Mouse (Mus musculus) embryonic facial prominence, embryonic 13.5 days (tissue): ENCODE measurements at regions not wholly inside any gene's neighbourhood (a gene's known extent, or its start where the extent isn't known, plus 50 kb on each side); places are given as distances from the start of the nearest gene placed in this dataset.

Experiments used
- ATAC-seq: fragments of 200-750 bp; cut with Nextera tagmentation; 2 replicates; pipeline ENCODE4 v1.8.0; 2017; ENCODE audit warnings: low read depth; ENCODE audit not compliant: insufficient number of reproducible peaks, insufficient read depth, low FRiP score, low TSS enrichment
- H3K27ac ChIP-seq: fragments of 300-500 bp; sonication (generic); 2 replicates; pipeline ENCODE4 v1.5.1; 2015; ENCODE audit warnings: moderate library complexity, mild to moderate bottlenecking, inconsistent platforms
- H3K27me3 ChIP-seq: fragments of 300-500 bp; sonication (generic); 2 replicates; pipeline ENCODE4 v1.6.1; 2015; ENCODE audit warnings: mild to moderate bottlenecking, inconsistent platforms
- H3K36me3 ChIP-seq: fragments of 300-500 bp; sonication (generic); 2 replicates; pipeline ENCODE4 v1.6.1; 2015; ENCODE audit warnings: mild to moderate bottlenecking, inconsistent platforms
- H3K4me1 ChIP-seq: fragments of 300-500 bp; sonication (generic); 2 replicates; pipeline ENCODE4 v1.6.1; 2015; ENCODE audit warnings: inconsistent platforms
- H3K4me2 ChIP-seq: fragments of 300-500 bp; sonication (generic); 2 replicates; pipeline ENCODE4 v1.6.1; 2015; ENCODE audit warnings: moderate library complexity, mild to moderate bottlenecking, inconsistent platforms
- H3K4me3 ChIP-seq: fragments of 300-500 bp; sonication (generic); 2 replicates; pipeline ENCODE4 v1.5.1; 2015; ENCODE audit warnings: mild to moderate bottlenecking, inconsistent platforms
- H3K9ac ChIP-seq: fragments of 300-500 bp; sonication (generic); 2 replicates; pipeline ENCODE4 v1.6.1; 2015; ENCODE audit warnings: mild to moderate bottlenecking, inconsistent platforms
- H3K9me3 ChIP-seq: fragments of 300-500 bp; sonication (generic); 2 replicates; pipeline ENCODE4 v1.6.1; 2016; ENCODE audit warnings: inconsistent platforms
- WGBS: fragments of 180-500 bp; shearing (Covaris S2); methylation state at CpG from one replicate; pipeline ENCODE4 v1.1.7; 2015; ENCODE audit warnings: mixed read lengths; 5-methylcytosine and 5-hydroxymethylcytosine counted together

GRCm38 (mm10) chr1:41104869-41105268 lies 299.5 kb downstream of the Tmem182 start:
- no peak overlapping the region for H3K4me3 ChIP-seq
- WGBS: 90% methylated on average over 5 of the region's 5 CpGs
- no peaks in the 10 kb centered on the region for H3K9me3 ChIP-seq
- H3K27me3 ChIP-seq: no peaks in the 10 kb centered on the region
- no peak overlapping the region for H3K4me2 ChIP-seq
- ATAC-seq: no peak
- no peak overlapping the region for H3K27ac ChIP-seq
- H3K4me1 ChIP-seq: no peaks in the 10 kb centered on the region
- H3K9ac ChIP-seq: no peak overlapping the region
- no peaks in the 10 kb centered on the region for H3K36me3 ChIP-seq

DNA sequence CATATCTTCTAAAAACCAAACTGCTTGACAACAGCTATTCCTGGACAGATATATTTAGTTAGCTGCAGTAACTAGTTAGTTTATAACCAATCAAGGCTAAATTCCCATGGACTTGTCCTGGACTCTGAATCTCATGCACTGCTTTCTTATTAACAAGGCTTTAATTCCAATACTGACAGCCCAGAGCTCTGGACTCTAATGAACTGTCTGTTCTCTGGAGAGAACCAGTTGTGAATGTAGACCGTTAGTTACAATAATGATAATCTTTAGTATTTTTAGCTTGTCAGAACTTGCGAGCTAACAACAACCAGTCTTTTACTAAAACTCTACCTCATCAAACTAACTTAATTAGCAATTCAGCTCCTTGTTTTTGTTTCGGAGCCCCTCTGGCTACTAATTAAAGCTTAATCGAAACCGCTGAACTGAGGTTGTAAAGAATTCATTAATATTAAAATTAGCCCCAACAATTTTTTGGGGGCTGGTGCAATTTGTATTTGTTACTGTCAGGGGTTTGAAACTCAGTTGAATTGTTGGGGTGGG lies 316.3 kb downstream of the Tmem182 start:
- WGBS: 39% methylated on average over 5 of the region's 5 CpGs
- Histone ChIP-seq H3K27ac (no peak overlapping the region), H3K9me3 (no peaks in the 10 kb centered on the region), H3K4me1 (no peaks in the 10 kb centered on the region), H3K4me2 (no peak overlapping the region), H3K36me3 (no peaks in the 10 kb centered on the region), H3K4me3 (no peak overlapping the region), H3K9ac (no peak overlapping the region), H3K27me3 (no peaks in the 10 kb centered on the region)
- no peak for ATAC-seq

GRCm38 (mm10) chr1:41131410-41131809 lies 326.0 kb downstream of the Tmem182 start:
- WGBS: 15% methylated on average over 9 of the region's 9 CpGs
- H3K4me1 ChIP-seq: peaks cover 8% of the 10 kb centered on the region; the same call in 1 of the 2 replicates
- H3K36me3 ChIP-seq: no peaks in the 10 kb centered on the region
- no peaks in the 10 kb centered on the region for H3K9me3 ChIP-seq
- no peak overlapping the region for H3K4me2 ChIP-seq
- no peak overlapping the region for H3K4me3 ChIP-seq
- no peak overlapping the region for H3K27ac ChIP-seq
- H3K9ac ChIP-seq: no peak overlapping the region
- no peak for ATAC-seq
- peaks cover 12% of the 10 kb centered on the region for H3K27me3 ChIP-seq

DNA sequence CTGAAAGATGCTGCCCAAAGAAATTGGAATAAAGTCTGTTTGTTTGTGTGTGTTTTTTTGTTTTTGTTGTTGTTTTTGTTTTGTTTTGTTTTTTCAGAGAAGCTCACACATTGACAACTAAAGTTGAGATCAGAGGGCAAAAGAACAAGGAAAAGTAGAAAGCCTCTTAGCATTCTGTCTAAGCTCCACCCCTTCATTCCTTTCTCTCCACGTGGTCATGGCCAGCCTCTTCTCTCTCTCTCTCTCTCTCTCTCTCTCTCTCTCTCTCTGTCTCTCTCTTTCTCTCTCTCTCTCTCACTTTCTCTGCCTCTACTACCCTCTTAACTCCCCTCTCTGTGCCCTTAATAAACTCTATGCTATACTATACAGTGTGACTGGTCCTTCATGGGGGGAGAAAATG lies 327.7 kb downstream of the Tmem182 start:
- no peak overlapping the region for H3K9ac ChIP-seq
- no peak overlapping the region for H3K4me2 ChIP-seq
- ATAC-seq: no peak
- no peak overlapping the region for H3K27ac ChIP-seq
- no peak overlapping the region for H3K4me3 ChIP-seq
- H3K36me3 ChIP-seq: no peaks in the 10 kb centered on the region
- H3K4me1 ChIP-seq: peaks cover 8% of the 10 kb centered on the region; the same call in 1 of the 2 replicates
- 41% methylated on average over 1 of the region's 1 CpGs for WGBS
- H3K27me3 ChIP-seq: peaks cover 12% of the 10 kb centered on the region
- H3K9me3 ChIP-seq: no peaks in the 10 kb centered on the region

DNA sequence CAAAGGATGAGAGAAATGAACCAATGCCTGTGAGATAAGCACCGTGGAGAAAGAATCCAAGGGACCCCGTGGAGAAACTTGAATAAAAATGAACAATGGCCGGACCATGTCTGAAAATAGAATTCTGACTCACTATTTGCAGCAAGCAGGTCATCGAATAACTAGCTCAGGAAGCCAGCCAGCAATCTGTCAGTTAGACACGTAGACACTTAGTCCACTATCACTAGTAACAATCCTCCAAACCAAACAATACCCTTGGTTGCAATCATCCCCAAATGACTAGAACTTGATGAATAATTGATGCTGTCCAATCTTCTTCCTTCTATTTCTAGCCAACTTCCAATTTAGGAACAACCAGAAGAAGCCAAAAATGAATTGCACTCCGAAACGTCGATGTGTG lies 328.5 kb downstream of the Tmem182 start:
- Histone ChIP-seq H3K9me3 (no peaks in the 10 kb centered on the region), H3K4me2 (no peak overlapping the region), H3K27me3 (peaks cover 12% of the 10 kb centered on the region), H3K4me3 (no peak overlapping the region), H3K4me1 (peaks cover under 1% of the 10 kb centered on the region; the same call in 1 of the 2 replicates), H3K27ac (no peak overlapping the region), H3K9ac (no peak overlapping the region), H3K36me3 (no peaks in the 10 kb centered on the region)
- 84% methylated on average over 8 of the region's 8 CpGs for WGBS
- no peak for ATAC-seq

- Histone ChIP-seq H3K4me3 (no peak overlapping the region), H3K27ac (no peak overlapping the region), H3K36me3 (no peaks in the 10 kb centered on the region), H3K9me3 (no peaks in the 10 kb centered on the region), H3K4me1 (no peaks in the 10 kb centered on the region), H3K27me3 (no peaks in the 10 kb centered on the region), H3K9ac (no peak overlapping the region), H3K4me2 (no peak overlapping the region)
- WGBS: 72% methylated on average over 2 of the region's 2 CpGs
- no peak for ATAC-seq
Measured at GRCm38 (mm10) chr1:41139725-41140124, 334.3 kb downstream of the Tmem182 start.

DNA sequence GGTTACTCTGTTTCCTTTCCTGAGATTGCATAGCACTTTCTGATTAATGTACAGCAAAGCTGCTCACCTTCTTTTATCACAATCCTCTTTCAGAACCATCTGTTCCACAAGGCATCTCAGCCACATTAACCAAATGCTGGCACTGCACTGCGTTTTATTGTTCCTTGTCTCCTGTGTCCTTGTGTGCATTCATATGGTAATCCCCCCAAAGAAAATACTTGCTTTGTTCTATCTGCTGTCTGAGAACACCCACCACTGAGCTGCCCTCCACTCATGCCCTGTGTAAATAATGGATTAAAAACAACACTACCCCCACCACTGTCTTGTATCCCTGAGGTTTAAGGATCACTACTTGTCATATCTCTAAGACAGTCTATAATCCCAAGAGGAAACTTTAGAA lies 335.1 kb downstream of the Tmem182 start:
- Histone ChIP-seq H3K27me3 (no peaks in the 10 kb centered on the region), H3K9ac (no peak overlapping the region), H3K9me3 (no peaks in the 10 kb centered on the region), H3K4me1 (no peaks in the 10 kb centered on the region), H3K36me3 (no peaks in the 10 kb centered on the region), H3K4me3 (no peak overlapping the region), H3K27ac (no peak overlapping the region), H3K4me2 (no peak overlapping the region)
- 38% methylated on average over 1 of the region's 1 CpGs for WGBS
- ATAC-seq: no peak

GRCm38 (mm10) chr1:41141992-41142391 lies 336.6 kb downstream of the Tmem182 start:
- WGBS: 70% methylated on average over 4 of the region's 4 CpGs
- H3K36me3 ChIP-seq: no peaks in the 10 kb centered on the region
- H3K4me3 ChIP-seq: no peak overlapping the region
- no peaks in the 10 kb centered on the region for H3K4me1 ChIP-seq
- H3K9me3 ChIP-seq: no peaks in the 10 kb centered on the region
- no peak overlapping the region for H3K9ac ChIP-seq
- ATAC-seq: no peak
- H3K27ac ChIP-seq: no peak overlapping the region
- no peak overlapping the region for H3K4me2 ChIP-seq
- H3K27me3 ChIP-seq: no peaks in the 10 kb centered on the region

DNA sequence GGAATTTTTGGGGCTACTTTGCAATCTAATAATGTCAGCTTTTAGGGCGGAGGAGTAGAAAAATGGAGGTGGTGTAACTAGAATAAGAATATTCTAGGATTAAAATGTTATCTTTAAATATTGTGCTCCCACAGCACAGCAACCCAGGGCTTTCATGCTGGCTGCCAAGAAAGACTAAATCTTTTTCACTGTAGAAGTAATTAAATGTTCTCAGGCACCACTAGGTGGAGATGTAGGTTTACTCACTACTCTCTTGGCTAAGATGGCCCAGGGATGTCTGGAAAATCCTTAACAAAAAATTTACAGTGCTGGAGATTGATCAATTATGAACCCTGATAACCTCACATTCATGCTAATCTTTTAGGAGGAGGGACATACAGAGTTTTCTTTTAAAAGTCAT lies 347.1 kb downstream of the Tmem182 start:
- WGBS: 42% methylated on average over 1 of the region's 1 CpGs
- H3K36me3 ChIP-seq: no peaks in the 10 kb centered on the region
- no peaks in the 10 kb centered on the region for H3K9me3 ChIP-seq
- H3K4me1 ChIP-seq: peaks cover under 1% of the 10 kb centered on the region; the same call in 1 of the 2 replicates
- no peak overlapping the region for H3K9ac ChIP-seq
- H3K4me2 ChIP-seq: no peak overlapping the region
- H3K4me3 ChIP-seq: no peak overlapping the region
- no peaks in the 10 kb centered on the region for H3K27me3 ChIP-seq
- H3K27ac ChIP-seq: no peak overlapping the region
- ATAC-seq: no peak

GRCm38 (mm10) chr1:41153174-41153999 lies 348.0 kb downstream of the Tmem182 start:
- Histone ChIP-seq H3K4me3 (no peak overlapping the region), H3K4me1 (peaks cover 9% of the 10 kb centered on the region), H3K4me2 (no peak overlapping the region), H3K9me3 (no peaks in the 10 kb centered on the region), H3K36me3 (no peaks in the 10 kb centered on the region), H3K27ac (no peak overlapping the region), H3K9ac (no peak overlapping the region), H3K27me3 (no peaks in the 10 kb centered on the region)
- no peak for ATAC-seq
- 78% methylated on average over 14 of the region's 14 CpGs for WGBS

DNA sequence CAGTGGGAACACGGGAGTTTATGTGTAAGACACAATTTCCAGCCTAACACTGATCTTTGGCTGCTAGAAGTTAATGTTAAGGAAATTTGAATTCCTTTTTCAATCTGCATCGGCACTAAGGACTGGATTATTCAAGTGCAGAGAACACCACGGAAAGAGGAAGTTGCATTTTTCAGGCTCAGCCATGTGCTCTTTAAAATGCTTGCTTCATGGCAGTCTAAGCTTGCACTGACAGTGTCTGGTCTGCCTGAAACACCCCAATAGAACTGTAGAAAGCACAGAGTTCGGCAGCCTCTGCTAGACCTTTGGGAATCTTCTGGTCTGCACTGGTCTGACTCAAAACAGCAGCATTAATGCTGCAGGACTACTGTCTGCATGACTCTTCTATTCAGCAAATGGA lies 348.8 kb downstream of the Tmem182 start:
- no peak for ATAC-seq
- Histone ChIP-seq H3K36me3 (no peaks in the 10 kb centered on the region), H3K4me3 (no peak overlapping the region), H3K9me3 (no peaks in the 10 kb centered on the region), H3K4me1 (peaks cover 9% of the 10 kb centered on the region), H3K9ac (no peak overlapping the region), H3K27ac (no peak overlapping the region), H3K27me3 (no peaks in the 10 kb centered on the region), H3K4me2 (no peak overlapping the region)
- WGBS: 66% methylated on average over 4 of the region's 4 CpGs

- Histone ChIP-seq H3K4me2 (no peak overlapping the region), H3K4me1 (peaks cover 9% of the 10 kb centered on the region), H3K36me3 (no peaks in the 10 kb centered on the region), H3K9ac (no peak overlapping the region), H3K27ac (no peak overlapping the region), H3K4me3 (no peak overlapping the region), H3K9me3 (no peaks in the 10 kb centered on the region), H3K27me3 (no peaks in the 10 kb centered on the region)
- WGBS: 69% methylated on average over 10 of the region's 10 CpGs
- no peak for ATAC-seq
Measured at GRCm38 (mm10) chr1:41156946-41157345, 351.5 kb downstream of the Tmem182 start.
